Mouse (Mus musculus) midbrain, embryonic 16.5 days (tissue): ENCODE results near the gene Hmgxb4. TPM values are rescaled to one million over a fixed set of nuclear protein-coding genes. Genes with fewer than 3 reads are reported as not detected.
A peak's percentile ranks its signal among the peaks of the same experiment; 100 is the strongest.
"Not testable (repeated sequence)": the region's sequence is repeated elsewhere in the genome, so short reads cannot be mapped to it uniquely, and the experiment has no call there.

Experiments
- ATAC-seq: fragments of 200-750 bp; cut with Nextera tagmentation; 2 replicates; pipeline ENCODE4 v1.8.0; 2017; ENCODE audit warnings: moderate TSS enrichment
- H3K27ac ChIP-seq: fragments of 300-500 bp; sonication (generic); 2 replicates; pipeline ENCODE4 v1.5.1; 2014; ENCODE audit warnings: mild to moderate bottlenecking, low read length, mixed read lengths
- H3K27me3 ChIP-seq: fragments of 300-500 bp; sonication (generic); 2 replicates; pipeline ENCODE4 v1.6.1; 2014; ENCODE audit warnings: low read depth, low read length, mixed read lengths; ENCODE audit not compliant: control insufficient read depth, insufficient read depth
- H3K36me3 ChIP-seq: fragments of 300-500 bp; sonication (generic); 2 replicates; pipeline ENCODE4 v1.6.1; 2014; ENCODE audit warnings: mild to moderate bottlenecking, low read length, moderate library complexity, mixed read lengths; ENCODE audit not compliant: control insufficient read depth, insufficient read depth
- H3K4me1 ChIP-seq: fragments of 300-500 bp; sonication (generic); 2 replicates; pipeline ENCODE4 v1.6.1; 2014; ENCODE audit warnings: mild to moderate bottlenecking, low read length, mixed read lengths; ENCODE audit not compliant: control insufficient read depth, insufficient read depth
- H3K4me2 ChIP-seq: fragments of 300-500 bp; sonication (generic); 2 replicates; pipeline ENCODE4 v1.6.1; 2014; ENCODE audit warnings: mild to moderate bottlenecking, low read length, mixed read lengths
- H3K4me3 ChIP-seq: fragments of 300-500 bp; sonication (generic); 2 replicates; pipeline ENCODE4 v1.5.1; 2014; ENCODE audit warnings: low read depth, mild to moderate bottlenecking, low read length, moderate library complexity, mixed read lengths
- H3K9ac ChIP-seq: fragments of 300-500 bp; sonication (generic); 2 replicates; pipeline ENCODE4 v1.6.1; 2014; ENCODE audit warnings: low read depth, low read length, mixed read lengths
- H3K9me3 ChIP-seq: fragments of 300-500 bp; sonication (generic); replicated peaks from 2 replicates; pipeline ENCODE4 v1.6.1; 2014; ENCODE audit warnings: mild to moderate bottlenecking, low read length, mixed read lengths; ENCODE audit not compliant: control insufficient read depth, poor library complexity, severe bottlenecking
- WGBS: fragments of 180-500 bp; shearing (Covaris S2); extraction: QIAGEN DNeasy Blood & Tissue Kit; methylation state at CpG from one replicate; pipeline ENCODE4 v1.1.7; 2014; 5-methylcytosine and 5-hydroxymethylcytosine counted together
- polyA plus RNA-seq: library from polyadenylated mRNA; unstranded; fragments of >200 nt; fragmentation: Nextera tagmentation; extraction: Ambion mirVana; gene quantifications from 2 replicates; pipeline ENCODE4 v1.2.1, GENCODE M21; 2015

Gene Hmgxb4
- polyA plus RNA-seq: 41.6 and 42.7 TPM in 2 replicates

- Histone ChIP-seq H3K4me3 (peak within 1 kb of the TSS; percentile 93), H3K36me3 (no peaks in the 10 kb centered on the region), H3K9ac (peak within 1 kb of the TSS; percentile 99), H3K4me2 (peak within 1 kb of the TSS; percentile 65), H3K4me1 (peaks cover 16% of the 10 kb centered on the region), H3K9me3 (no peaks in the 10 kb centered on the region), H3K27me3 (no peaks in the 10 kb centered on the region; the same call in 1 of the 2 replicates), H3K27ac (peak within 1 kb of the TSS; percentile 98)
- WGBS: 11% methylated on average over 8 of the region's 8 CpGs
- peak; percentile 12; the same call in 1 of the 2 replicates for ATAC-seq
Measured at GRCm38 (mm10) chr8:74993081-74993474, at the start of gene Hmgxb4. Gene Hmgxb4, plus strand, starts transcription at chr8:74993356.

GRCm38 (mm10) chr8:74949445-74949844 lies 43.7 kb upstream of the Hmgxb4 start:
- H3K4me1 ChIP-seq: no peaks in the 10 kb centered on the region
- ATAC-seq: no peak
- H3K27me3 ChIP-seq: no peaks in the 10 kb centered on the region
- no peak overlapping the region for H3K27ac ChIP-seq
- no peaks in the 10 kb centered on the region for H3K36me3 ChIP-seq
- WGBS: 92% methylated on average over 1 of the region's 1 CpGs
- H3K4me3 ChIP-seq: no peak overlapping the region
- H3K9ac ChIP-seq: no peak overlapping the region
- no peaks in the 10 kb centered on the region for H3K9me3 ChIP-seq
- no peak overlapping the region for H3K4me2 ChIP-seq

- Histone ChIP-seq H3K36me3 (no peaks in the 10 kb centered on the region), H3K27me3 (no peaks in the 10 kb centered on the region), H3K4me2 (no peak overlapping the region), H3K4me3 (no peak overlapping the region), H3K4me1 (no peaks in the 10 kb centered on the region), H3K9me3 (no peaks in the 10 kb centered on the region), H3K9ac (no peak overlapping the region), H3K27ac (no peak overlapping the region)
- ATAC-seq: no peak
- 80% methylated on average over 5 of the region's 5 CpGs for WGBS
Measured at GRCm38 (mm10) chr8:74963983-74964382, 29.2 kb upstream of the Hmgxb4 start.

- not testable (repeated sequence) for ATAC-seq, H3K4me3 ChIP-seq, H3K9me3 ChIP-seq, H3K27ac ChIP-seq, H3K9ac ChIP-seq, H3K36me3 ChIP-seq, H3K27me3 ChIP-seq, H3K4me2 ChIP-seq, H3K4me1 ChIP-seq
- 87% methylated on average over 3 of the region's 3 CpGs for WGBS
Measured at GRCm38 (mm10) chr8:74970286-74970685, 22.9 kb upstream of the Hmgxb4 start.

- 83% methylated on average over 4 of the region's 4 CpGs for WGBS
- no peak for ATAC-seq
- no peak overlapping the region for H3K9ac ChIP-seq
Measured at GRCm38 (mm10) chr8:74971636-74972035, 21.5 kb upstream of the Hmgxb4 start.

GRCm38 (mm10) chr8:74972322-74972883 lies 20.8 kb upstream of the Hmgxb4 start:
- Histone ChIP-seq H3K36me3 (no peaks in the 10 kb centered on the region), H3K27me3 (no peaks in the 10 kb centered on the region), H3K9ac (no peak overlapping the region), H3K4me3 (no peak overlapping the region), H3K27ac (no peak overlapping the region), H3K4me2 (no peak overlapping the region), H3K9me3 (no peaks in the 10 kb centered on the region), H3K4me1 (no peaks in the 10 kb centered on the region)
- 84% methylated on average over 7 of the region's 7 CpGs for WGBS
- ATAC-seq: no peak

More at GRCm38 (mm10) chr8:74971636-74972035, 21.5 kb upstream of the Hmgxb4 start:
- Histone ChIP-seq H3K9me3 (no peaks in the 10 kb centered on the region), H3K27ac (no peak overlapping the region), H3K36me3 (no peaks in the 10 kb centered on the region), H3K4me1 (no peaks in the 10 kb centered on the region), H3K4me3 (no peak overlapping the region), H3K4me2 (no peak overlapping the region), H3K27me3 (no peaks in the 10 kb centered on the region)

GRCm38 (mm10) chr8:74973121-74973869 lies 19.9 kb upstream of the Hmgxb4 start:
- H3K27ac ChIP-seq: 0 out of 2 replicates have a peak overlapping the region, but pooled peaks have one; percentile 28
- no peaks in the 10 kb centered on the region for H3K9me3 ChIP-seq
- no peak overlapping the region for H3K9ac ChIP-seq
- no peaks in the 10 kb centered on the region for H3K27me3 ChIP-seq
- no peaks in the 10 kb centered on the region for H3K36me3 ChIP-seq
- no peak overlapping the region for H3K4me2 ChIP-seq
- peak; percentile 70 for ATAC-seq
- no peaks in the 10 kb centered on the region for H3K4me1 ChIP-seq
- 56% methylated on average over 8 of the region's 8 CpGs for WGBS
- H3K4me3 ChIP-seq: no peak overlapping the region

- no peak overlapping the region for H3K4me3 ChIP-seq
- no peaks in the 10 kb centered on the region for H3K36me3 ChIP-seq
- no peaks in the 10 kb centered on the region for H3K27me3 ChIP-seq
- 0 out of 2 replicates have a peak, but pooled peaks have one; percentile 5 for ATAC-seq
- WGBS: 83% methylated on average over 2 of the region's 2 CpGs
- no peaks in the 10 kb centered on the region for H3K9me3 ChIP-seq
- H3K27ac ChIP-seq: no peak overlapping the region
- no peak overlapping the region for H3K4me2 ChIP-seq
- no peaks in the 10 kb centered on the region for H3K4me1 ChIP-seq
- H3K9ac ChIP-seq: no peak overlapping the region
Measured at GRCm38 (mm10) chr8:74973904-74974303, 19.3 kb upstream of the Hmgxb4 start.

- Histone ChIP-seq H3K4me1 (no peaks in the 10 kb centered on the region), H3K36me3 (no peaks in the 10 kb centered on the region), H3K4me3 (no peak overlapping the region), H3K27me3 (no peaks in the 10 kb centered on the region), H3K27ac (no peak overlapping the region), H3K9me3 (no peaks in the 10 kb centered on the region), H3K4me2 (no peak overlapping the region), H3K9ac (no peak overlapping the region)
- WGBS: 79% methylated on average over 1 of the region's 1 CpGs
- no peak for ATAC-seq
Measured at GRCm38 (mm10) chr8:74977427-74977826, 15.7 kb upstream of the Hmgxb4 start.
